In genomic region chr12:77742716-77743115, GRCm38 (mm10) we compare ENCODE assay signal across 15 mouse cellular contexts.
A peak's percentile ranks its signal among the peaks of the same experiment; 100 is the strongest.
DNase-seq lines count a peak whose midpoint lies in the region; ATAC-seq and TF ChIP-seq lines count a peak whose summit lies in the region.
"Had no signal": no experiment of that assay in that cellular context is flagged by ENCODE, and none has a peak within 500 bp of the region (broad histone marks: within the 10 kb centered on the region; RNA-seq: fewer than 3 reads in every experiment).

No protein-coding gene starts in this region.

- H3K27me3 ChIP-seq in hindbrain, embryonic 15.5 days, result no peaks in the 10 kb centered on the region
- H3K27me3 ChIP-seq in midbrain, embryonic 16.5 days (ENCODE audit: control insufficient read depth, insufficient read depth, low read depth, low read length), result no peaks in the 10 kb centered on the region
- H3K27me3 ChIP-seq: intestine, embryonic 15.5 days; limb, embryonic 15.5 days; neural tube, embryonic 12.5 days had no signal

- H3K36me3 ChIP-seq in hindbrain, embryonic 15.5 days, result no peaks in the 10 kb centered on the region
- H3K36me3 ChIP-seq in midbrain, embryonic 16.5 days (ENCODE audit: control insufficient read depth, insufficient read depth, low read length), result no peaks in the 10 kb centered on the region
- H3K36me3 ChIP-seq: intestine, embryonic 15.5 days; limb, embryonic 15.5 days; neural tube, embryonic 12.5 days had no signal

- TF ChIP-seq CTCF in gastrocnemius, adult 2 months (IDR thresholded peaks at IDR 0.05), result no peak

- DNase-seq in cerebellum, adult 9-11 months, result peak; percentile 6
- no peak for DNase-seq in cerebellum, adult 11 months
- peak; percentile 21 for DNase-seq in layer of hippocampus, adult 9-11 months
- DNase-seq in layer of hippocampus, postnatal 36 days, result no peak
- DNase-seq in adrenal gland, postnatal 25 days, result no peak
- DNase-seq in gastrocnemius, adult 2 months, result no peak
- DNase-seq: adrenal gland, postnatal 10 days; gastrocnemius, postnatal 25 days; lung, adult 2 months; retina, postnatal 1 day had no signal

- no peak overlapping the region for H3K4me3 ChIP-seq in hindbrain, embryonic 15.5 days
- no peak overlapping the region for H3K4me3 ChIP-seq in midbrain, embryonic 16.5 days (ENCODE audit: low read depth, low read length)
- H3K4me3 ChIP-seq in gastrocnemius, adult 2 months, result no peak overlapping the region
- H3K4me3 ChIP-seq: intestine, embryonic 15.5 days; limb, embryonic 15.5 days; neural tube, embryonic 12.5 days had no signal

- H3K4me1 ChIP-seq in hindbrain, embryonic 15.5 days (replicated peaks), result peaks cover 7% of the 10 kb centered on the region
- no peaks in the 10 kb centered on the region for H3K4me1 ChIP-seq in midbrain, embryonic 16.5 days (ENCODE audit: control insufficient read depth, insufficient read depth, low read length)
- H3K4me1 ChIP-seq: intestine, embryonic 15.5 days; limb, embryonic 15.5 days had no signal

- no peaks in the 10 kb centered on the region for H3K9me3 ChIP-seq in hindbrain, embryonic 15.5 days
- no peaks in the 10 kb centered on the region for H3K9me3 ChIP-seq in midbrain, embryonic 16.5 days (replicated peaks; ENCODE audit: control insufficient read depth, low read length, poor library complexity, severe bottlenecking)
- H3K9me3 ChIP-seq: intestine, embryonic 15.5 days; limb, embryonic 15.5 days; neural tube, embryonic 12.5 days had no signal

- no peak overlapping the region for H3K4me2 ChIP-seq in hindbrain, embryonic 15.5 days
- no peak overlapping the region for H3K4me2 ChIP-seq in midbrain, embryonic 16.5 days (ENCODE audit: low read length)
- H3K4me2 ChIP-seq: intestine, embryonic 15.5 days; limb, embryonic 15.5 days; neural tube, embryonic 12.5 days had no signal

- peak; percentile 69; the same call in 1 of the 2 replicates for ATAC-seq in hindbrain, embryonic 15.5 days (ENCODE audit: low FRiP score, low read depth)
- peak; percentile 71; the same call in 1 of the 2 replicates for ATAC-seq in midbrain, embryonic 16.5 days
- ATAC-seq: intestine, embryonic 15.5 days had no signal

- no peak overlapping the region for H3K9ac ChIP-seq in hindbrain, embryonic 15.5 days
- no peak overlapping the region for H3K9ac ChIP-seq in midbrain, embryonic 16.5 days (ENCODE audit: low read depth, low read length)
- H3K9ac ChIP-seq: intestine, embryonic 15.5 days; limb, embryonic 15.5 days; neural tube, embryonic 12.5 days had no signal

- WGBS in hindbrain, embryonic 15.5 days, result 20% methylated on average over 3 of the region's 3 CpGs
- WGBS in midbrain, embryonic 16.5 days, result 28% methylated on average over 3 of the region's 3 CpGs

- H3K27ac ChIP-seq in hindbrain, embryonic 15.5 days (replicated peaks), result no peak overlapping the region
- no peak overlapping the region for H3K27ac ChIP-seq in midbrain, embryonic 16.5 days (ENCODE audit: low read length)
- no peak overlapping the region for H3K27ac ChIP-seq in gastrocnemius, adult 2 months
- H3K27ac ChIP-seq: intestine, embryonic 15.5 days; limb, embryonic 15.5 days; neural tube, embryonic 12.5 days had no signal

- intact Hi-C loops in gastrocnemius, adult 2 months (cut with DNase I), result no loop called here

Comparison
In these comparisons a context has a peak if more than half of its experiments do, and no peak if none do; other contexts are left out.
1. DNase-seq: peak in cerebellum, adult 9-11 months (single experiment) and layer of hippocampus, adult 9-11 months (single experiment); none in cerebellum, adult 11 months (single experiment), layer of hippocampus, postnatal 36 days (0 of 2), adrenal gland, postnatal 25 days (single experiment) and gastrocnemius, adult 2 months (single experiment).